Mouse (Mus musculus): ENCODE measurements around the gene Cib2. TPM values are rescaled to one million over a fixed set of nuclear protein-coding genes. Genes with fewer than 3 reads are reported as not detected.

Cib2 gene
- polyA plus RNA-seq, 1 experiment from 2014 or later = 28.3 TPM

GRCm38 (mm10) chr9:54502873-54503272, 57.1 kb downstream of the Cib2 start:
- WGBS = 11% methylated on average over 12 of the region's 12 CpGs
- no peaks in the 10 kb centered on the region for H3K36me3 ChIP-seq
- H3K9me3 ChIP-seq = no peaks in the 10 kb centered on the region
- no peak overlapping the region for H3K4me3 ChIP-seq
- H3K9ac ChIP-seq = no peak overlapping the region
- no peak for ATAC-seq (ENCODE audit: low FRiP score, low read depth)
- H3K4me1 ChIP-seq = peaks cover 14% of the 10 kb centered on the region; the same call in 1 of the 2 replicates
- no peaks in the 10 kb centered on the region for H3K27me3 ChIP-seq (replicated peaks)
- no peak overlapping the region for H3K27ac ChIP-seq
- peak overlapping the region; percentile 86 for H3K4me2 ChIP-seq (replicated peaks)

- Histone ChIP-seq H3K9ac (peak overlapping the region; percentile 88; the same call in 1 of the 2 replicates), H3K36me3 (no peaks in the 10 kb centered on the region), H3K4me3 (peak overlapping the region; percentile 80), H3K4me2 (replicated peaks) (peak overlapping the region; percentile 86), H3K4me1 (peaks cover 14% of the 10 kb centered on the region; the same call in 1 of the 2 replicates), H3K27ac (no peak overlapping the region), H3K9me3 (no peaks in the 10 kb centered on the region), H3K27me3 (replicated peaks) (no peaks in the 10 kb centered on the region)
- WGBS = 3% methylated on average over 13 of the region's 13 CpGs
- ATAC-seq (ENCODE audit: low FRiP score, low read depth) = no peak; the same call in 1 of the 2 replicates
Observed at GRCm38 (mm10) chr9:54502111-54502495, 57.9 kb downstream of the Cib2 start.

GRCm38 (mm10) chr9:54501453-54502110, 58.4 kb downstream of the Cib2 start, which contains the start of gene Dmxl2:
TSS of gene Dmxl2 (minus strand) at chr9:54501626.
- ATAC-seq (ENCODE audit: low FRiP score, low read depth) = peak; percentile 97
- H3K9ac ChIP-seq = peak within 1 kb of the TSS; percentile 88
- no peaks in the 10 kb centered on the region for H3K36me3 ChIP-seq
- peaks cover 14% of the 10 kb centered on the region; the same call in 1 of the 2 replicates for H3K4me1 ChIP-seq
- H3K4me2 ChIP-seq (replicated peaks) = peak within 1 kb of the TSS; percentile 86
- H3K4me3 ChIP-seq = peak within 1 kb of the TSS; percentile 80
- peak within 1 kb of the TSS; percentile 80 for H3K27ac ChIP-seq
- H3K27me3 ChIP-seq (replicated peaks) = no peaks in the 10 kb centered on the region
- H3K9me3 ChIP-seq = no peaks in the 10 kb centered on the region
- under 1% methylated on average over 99 of the region's 99 CpGs for WGBS

- Histone ChIP-seq H3K4me1 (peaks cover 14% of the 10 kb centered on the region; the same call in 1 of the 2 replicates), H3K4me2 (replicated peaks) (peak overlapping the region; percentile 86), H3K27me3 (replicated peaks) (no peaks in the 10 kb centered on the region), H3K4me3 (peak overlapping the region; percentile 80), H3K27ac (peak overlapping the region; percentile 80), H3K9ac (peak overlapping the region; percentile 88), H3K9me3 (no peaks in the 10 kb centered on the region), H3K36me3 (no peaks in the 10 kb centered on the region)
- ATAC-seq (ENCODE audit: low FRiP score, low read depth) = peak; percentile 69
- WGBS = under 1% methylated on average over 43 of the region's 43 CpGs
Observed at GRCm38 (mm10) chr9:54500832-54501452, 59.1 kb downstream of the Cib2 start.

- ATAC-seq (ENCODE audit: low FRiP score, low read depth) = no peak
- H3K4me2 ChIP-seq (replicated peaks) = peak overlapping the region; percentile 86
- H3K9ac ChIP-seq = no peak overlapping the region
- no peaks in the 10 kb centered on the region for H3K36me3 ChIP-seq
- no peaks in the 10 kb centered on the region for H3K27me3 ChIP-seq (replicated peaks)
- 81% methylated on average over 3 of the region's 3 CpGs for WGBS
- H3K27ac ChIP-seq = no peak overlapping the region
- H3K4me1 ChIP-seq = peaks cover 14% of the 10 kb centered on the region; the same call in 1 of the 2 replicates
- H3K4me3 ChIP-seq = no peak overlapping the region
- no peaks in the 10 kb centered on the region for H3K9me3 ChIP-seq
Observed at GRCm38 (mm10) chr9:54499791-54500190, 60.2 kb downstream of the Cib2 start.

- no peaks in the 10 kb centered on the region for H3K36me3 ChIP-seq
- peaks cover 14% of the 10 kb centered on the region; the same call in 1 of the 2 replicates for H3K4me1 ChIP-seq
- 90% methylated on average over 6 of the region's 6 CpGs for WGBS
- peak overlapping the region; percentile 86; the same call in 1 of the 2 replicates for H3K4me2 ChIP-seq (replicated peaks)
- ATAC-seq (ENCODE audit: low FRiP score, low read depth) = no peak
- no peaks in the 10 kb centered on the region for H3K9me3 ChIP-seq
- no peak overlapping the region for H3K4me3 ChIP-seq
- no peak overlapping the region for H3K27ac ChIP-seq
- H3K9ac ChIP-seq = no peak overlapping the region
- no peaks in the 10 kb centered on the region for H3K27me3 ChIP-seq (replicated peaks)
Observed at GRCm38 (mm10) chr9:54499291-54499690, 60.7 kb downstream of the Cib2 start.

Other genes with a start within 250 kb of the Cib2 start
- 28.5 and 29.7 TPM in 2 replicates for gene Dmxl2, start 58.6 kb downstream of the Cib2 start, polyA plus RNA-seq (2016; fragmentation: Nextera tagmentation; extraction: Ambion mirVana)
- not detected in 2 replicates for gene Sh2d7, start 21.2 kb downstream of the Cib2 start, polyA plus RNA-seq (2016; fragmentation: Nextera tagmentation; extraction: Ambion mirVana)
- 104 and 111 TPM in 2 replicates for gene Idh3a, start 26.1 kb upstream of the Cib2 start, polyA plus RNA-seq (2016; fragmentation: Nextera tagmentation; extraction: Ambion mirVana)
- gene Acsbg1, start 101.7 kb upstream of the Cib2 start, polyA plus RNA-seq (2016; fragmentation: Nextera tagmentation; extraction: Ambion mirVana) = 9.4 and 10.1 TPM in 2 replicates
- 4.3 and 4.6 TPM in 2 replicates for gene Dnaja4, start 138.7 kb upstream of the Cib2 start, polyA plus RNA-seq (2016; fragmentation: Nextera tagmentation; extraction: Ambion mirVana)
- gene Wdr61, start 174.3 kb upstream of the Cib2 start, polyA plus RNA-seq (2016; fragmentation: Nextera tagmentation; extraction: Ambion mirVana) = 114 TPM in 2 replicates
- gene Crabp1, start 204.5 kb upstream of the Cib2 start, polyA plus RNA-seq (2016; fragmentation: Nextera tagmentation; extraction: Ambion mirVana) = 644 and 768 TPM in 2 replicates